Mouse (Mus musculus) kidney, postnatal 14 days (tissue): ENCODE results near the gene Ttll9.

Source experiments
- DNase-seq: peaks from one replicate; pipeline ENCODE4 v3.0.0; 2022; ENCODE audit warnings: mixed read lengths

The Ttll9 gene

DNA sequence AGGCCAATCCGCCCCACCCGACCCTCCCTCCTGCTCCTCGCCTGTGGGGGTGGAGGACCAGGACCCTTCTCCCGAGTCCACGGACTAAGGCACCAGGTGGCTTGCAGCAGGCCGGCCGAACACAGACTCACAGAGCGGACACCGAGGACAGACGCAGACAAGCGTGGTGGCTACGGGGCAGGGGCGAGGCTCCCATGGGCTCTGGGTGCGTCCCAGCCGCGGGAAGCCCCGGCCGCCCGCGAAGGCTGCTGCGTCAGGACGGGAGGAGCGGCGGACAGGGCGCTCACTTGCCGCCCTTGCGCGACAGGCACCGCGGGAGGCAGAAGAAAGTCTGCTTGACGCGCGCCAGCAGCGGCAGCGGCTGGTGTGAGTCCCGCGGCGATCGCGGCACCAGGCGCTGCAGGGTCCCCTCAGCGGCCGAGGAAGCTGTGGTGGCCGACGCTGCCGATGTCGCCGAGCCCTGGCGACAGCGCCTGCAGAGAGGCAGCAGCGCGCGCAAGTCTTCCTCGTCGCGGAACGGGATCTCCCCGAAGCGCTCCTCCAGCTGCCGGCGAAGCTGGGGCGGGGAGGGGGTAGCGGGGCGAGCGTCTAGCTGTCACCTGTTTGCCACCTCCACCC lies 19.3 kb upstream of the Ttll9 start:
- no peak for DNase-seq

GRCm38 (mm10) chr2:152943568-152943967 lies 18.7 kb upstream of the Ttll9 start:
- DNase-seq = no peak

DNA sequence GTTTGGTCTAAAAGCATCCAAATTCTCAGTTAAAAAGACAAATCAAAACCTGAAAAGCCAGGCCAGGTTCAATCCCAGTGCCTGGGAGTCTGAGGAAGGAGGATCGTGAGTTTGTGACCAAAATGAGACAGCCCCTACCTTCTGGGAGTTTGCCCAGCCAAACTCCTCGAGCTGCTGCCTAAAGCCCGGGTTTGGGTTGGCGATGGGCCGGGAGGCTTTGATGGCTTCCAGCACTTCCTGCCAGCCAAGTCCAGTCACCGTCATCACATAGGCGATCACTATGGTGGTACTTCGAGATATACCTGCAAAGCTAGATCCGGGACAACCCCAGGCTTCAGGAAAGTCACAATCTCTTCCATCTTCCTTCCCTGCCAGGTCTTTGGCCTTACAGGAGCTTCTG lies 18.3 kb upstream of the Ttll9 start:
- DNase-seq = no peak

DNA sequence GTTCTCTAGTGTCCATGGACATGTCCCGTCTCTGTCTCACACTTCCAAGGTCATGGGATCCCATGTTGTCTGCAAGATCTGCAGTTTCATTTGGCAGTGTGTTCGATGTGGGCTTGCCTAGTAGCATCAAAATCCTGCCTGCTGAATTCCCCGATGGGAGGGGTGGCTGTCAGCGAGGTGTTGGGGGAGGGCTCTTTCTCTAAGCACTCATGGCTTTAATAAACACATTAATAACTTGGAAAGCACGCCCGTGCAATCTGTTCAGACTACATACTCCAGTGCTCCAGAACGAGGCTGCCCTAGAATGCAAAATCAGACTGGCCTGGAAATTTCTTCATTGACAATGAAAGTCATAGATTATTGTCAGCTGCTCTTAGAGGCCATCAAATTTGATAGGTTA lies 15.2 kb upstream of the Ttll9 start:
- DNase-seq = peak; percentile 41

DNA sequence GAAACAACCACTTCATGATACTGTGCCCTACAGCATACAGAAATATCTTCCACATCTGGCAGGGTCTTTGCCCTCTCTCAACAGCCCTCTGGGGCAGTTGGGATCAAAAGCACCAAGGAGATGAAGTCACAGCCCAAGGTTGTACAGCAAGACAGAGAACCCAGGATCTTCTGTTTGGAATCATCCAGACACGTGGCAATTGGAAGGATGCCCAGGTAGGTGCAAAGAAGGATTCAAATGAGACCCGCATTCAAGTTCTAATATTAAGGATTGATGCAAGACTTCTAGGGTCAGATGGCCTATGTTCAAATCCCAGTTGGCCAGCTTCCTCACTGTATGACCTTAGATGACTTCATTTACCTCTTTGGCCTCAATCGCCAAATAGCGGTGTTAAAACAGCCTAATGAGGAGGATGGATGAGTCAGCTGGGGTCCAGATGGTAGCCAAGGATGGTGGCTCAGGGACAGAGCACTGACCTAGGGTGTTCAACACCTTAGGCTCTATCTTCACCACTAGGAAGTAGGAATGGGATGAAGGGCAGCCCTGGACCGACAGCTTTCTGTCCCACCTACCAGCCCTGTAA lies 13.8 kb upstream of the Ttll9 start:
- DNase-seq = no peak

GRCm38 (mm10) chr2:152950358-152951064 lies 11.8 kb upstream of the Ttll9 start:
- DNase-seq = no peak

- DNase-seq = peak; percentile 39
Measured at GRCm38 (mm10) chr2:152951065-152951849, 11.0 kb upstream of the Ttll9 start, which contains the start of gene Dusp15. Gene Dusp15, minus strand, starts transcription at chr2:152951698.

DNA sequence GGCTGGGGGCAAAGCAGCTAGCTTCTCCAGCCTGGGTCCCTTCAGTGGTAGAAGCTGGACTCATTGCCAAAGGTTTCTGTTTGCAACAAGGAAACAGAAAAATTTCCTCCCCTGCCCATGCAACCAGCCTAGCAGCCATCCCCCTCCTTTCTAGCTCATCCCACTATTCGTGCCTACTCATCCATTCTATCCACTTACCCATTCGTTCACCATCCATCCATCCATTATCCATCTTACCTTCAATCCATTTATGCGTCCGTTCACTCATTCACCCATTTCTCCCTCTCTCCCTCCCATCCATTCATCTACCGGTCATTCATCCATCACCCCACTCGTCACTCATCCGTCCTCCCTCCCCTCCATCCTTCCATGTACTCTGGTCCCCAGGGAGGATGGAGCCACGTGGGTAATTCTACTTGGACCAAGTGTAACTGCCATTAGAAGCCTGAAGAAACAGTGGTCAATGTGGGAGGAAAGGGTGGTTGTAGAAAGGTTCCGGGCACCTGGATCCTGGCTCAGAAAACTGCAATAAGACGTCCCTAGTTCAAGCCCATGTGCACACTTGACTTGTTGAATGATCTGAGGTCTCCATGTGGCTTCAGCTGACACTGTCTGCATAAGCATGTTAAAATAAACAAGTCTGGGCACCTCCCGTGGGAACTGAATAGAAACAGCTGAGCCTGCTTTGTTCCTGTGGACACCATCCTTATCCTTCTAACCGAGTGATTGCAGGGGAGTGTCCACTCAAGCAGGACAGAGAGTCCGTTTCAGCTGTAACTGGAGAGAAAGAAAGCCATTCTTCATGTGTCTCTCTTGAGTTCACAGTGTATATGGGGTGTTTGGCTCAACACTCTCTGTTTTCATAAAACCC lies 10.2 kb upstream of the Ttll9 start:
- no peak for DNase-seq

DNA sequence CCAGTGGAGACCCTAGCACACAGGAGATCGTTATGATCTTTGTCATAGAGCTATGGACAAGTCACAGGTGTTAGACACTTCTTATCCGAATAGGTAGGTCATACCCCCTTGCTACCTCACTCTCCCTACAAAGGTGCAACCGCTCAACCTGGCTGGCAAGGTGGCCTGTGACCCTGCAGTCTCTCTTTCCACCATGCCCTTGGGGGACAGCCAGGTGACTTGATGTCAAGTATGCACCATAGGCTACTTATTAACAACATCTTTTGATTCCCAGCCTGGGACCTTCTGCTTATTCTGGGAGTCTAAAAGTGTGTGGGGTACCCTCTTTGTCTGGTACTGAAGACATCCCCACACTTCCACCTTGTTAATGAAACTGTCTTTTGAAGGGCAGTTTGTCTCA lies 4.2 kb upstream of the Ttll9 start:
- peak; percentile 47 for DNase-seq

DNA sequence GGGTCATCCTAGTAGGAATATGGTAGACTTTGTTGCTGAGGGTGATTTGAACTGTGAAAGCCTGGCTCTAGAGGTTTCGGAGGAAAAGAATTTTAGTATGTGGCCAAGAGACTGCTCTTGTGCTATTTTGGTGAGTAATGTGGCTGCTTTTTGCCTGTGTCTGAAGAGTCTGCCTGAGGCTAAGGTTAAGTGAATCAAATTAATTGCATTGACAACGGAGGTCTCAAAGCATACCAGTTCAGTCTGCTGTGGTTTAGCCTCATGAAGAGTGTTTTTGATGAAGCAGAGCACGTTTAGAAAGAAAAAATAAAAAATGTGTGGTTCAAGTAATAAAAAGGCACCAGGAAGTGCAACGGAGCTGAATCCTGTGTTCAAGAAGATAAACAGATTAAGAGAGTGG lies 3.3 kb downstream of the Ttll9 start:
- DNase-seq = no peak

GRCm38 (mm10) chr2:152976991-152977390 lies 14.7 kb downstream of the Ttll9 start:
- no peak for DNase-seq

- no peak for DNase-seq
Measured at GRCm38 (mm10) chr2:152985582-152985981, 23.3 kb downstream of the Ttll9 start.

- DNase-seq = no peak
Measured at GRCm38 (mm10) chr2:152991529-152991928, 29.2 kb downstream of the Ttll9 start.

DNA sequence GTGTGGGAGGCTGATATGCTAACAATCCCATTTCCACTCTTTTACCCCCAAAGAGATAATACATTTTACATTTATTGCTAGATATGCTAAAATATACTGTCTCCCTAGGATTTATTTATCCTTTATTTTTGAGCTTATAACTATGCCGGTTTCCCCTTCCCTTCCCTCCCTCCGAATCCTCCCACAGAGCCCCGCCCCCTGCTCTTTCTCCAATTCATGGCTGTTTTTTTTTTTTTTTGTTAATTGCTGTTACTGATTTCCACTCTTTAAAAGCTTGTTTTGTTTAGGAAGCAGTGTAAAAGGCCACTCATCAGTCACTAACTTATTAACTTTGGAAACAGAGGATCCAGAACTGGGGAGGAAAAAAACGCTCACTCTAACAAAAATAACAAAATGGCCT lies 34.8 kb downstream of the Ttll9 start:
- peak; percentile 8 for DNase-seq

GRCm38 (mm10) chr2:153002492-153003248 lies 40.4 kb downstream of the Ttll9 start:
- no peak for DNase-seq

DNA sequence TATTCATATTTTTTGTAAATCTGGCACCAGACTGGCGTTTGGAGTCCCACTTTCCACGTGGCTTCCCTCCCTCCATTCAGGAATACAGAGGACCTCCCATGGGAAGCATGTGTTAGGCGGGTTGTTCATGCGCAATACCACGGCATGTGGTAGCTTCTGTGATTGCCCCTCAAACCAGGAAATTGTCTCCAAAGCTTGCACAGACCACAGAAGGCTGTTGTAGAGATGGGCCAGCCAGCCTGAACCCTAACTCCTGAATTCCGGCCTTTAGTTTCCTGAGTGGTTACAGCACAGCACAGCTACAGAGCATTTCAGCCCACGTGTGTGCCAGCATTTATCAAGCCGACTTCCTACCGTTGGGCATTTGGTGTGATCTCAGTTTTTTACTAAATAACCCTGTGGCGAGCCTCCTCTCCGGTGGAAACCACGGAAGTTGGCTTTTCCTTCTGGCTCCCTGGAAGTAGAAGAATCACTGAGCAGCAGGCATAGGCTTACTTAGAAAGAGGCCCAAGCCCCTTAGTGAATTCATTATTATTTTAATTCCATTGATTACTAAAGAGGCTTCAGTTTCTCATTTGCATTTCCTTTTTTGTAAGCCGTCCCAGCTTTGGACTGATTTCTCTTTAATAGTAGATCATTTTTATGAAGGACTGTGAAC lies 41.5 kb downstream of the Ttll9 start:
- no peak for DNase-seq

- no peak for DNase-seq
Measured at GRCm38 (mm10) chr2:153005981-153006380, 43.7 kb downstream of the Ttll9 start.

- no peak for DNase-seq
Measured at GRCm38 (mm10) chr2:153009192-153009973, 47.1 kb downstream of the Ttll9 start.

DNA sequence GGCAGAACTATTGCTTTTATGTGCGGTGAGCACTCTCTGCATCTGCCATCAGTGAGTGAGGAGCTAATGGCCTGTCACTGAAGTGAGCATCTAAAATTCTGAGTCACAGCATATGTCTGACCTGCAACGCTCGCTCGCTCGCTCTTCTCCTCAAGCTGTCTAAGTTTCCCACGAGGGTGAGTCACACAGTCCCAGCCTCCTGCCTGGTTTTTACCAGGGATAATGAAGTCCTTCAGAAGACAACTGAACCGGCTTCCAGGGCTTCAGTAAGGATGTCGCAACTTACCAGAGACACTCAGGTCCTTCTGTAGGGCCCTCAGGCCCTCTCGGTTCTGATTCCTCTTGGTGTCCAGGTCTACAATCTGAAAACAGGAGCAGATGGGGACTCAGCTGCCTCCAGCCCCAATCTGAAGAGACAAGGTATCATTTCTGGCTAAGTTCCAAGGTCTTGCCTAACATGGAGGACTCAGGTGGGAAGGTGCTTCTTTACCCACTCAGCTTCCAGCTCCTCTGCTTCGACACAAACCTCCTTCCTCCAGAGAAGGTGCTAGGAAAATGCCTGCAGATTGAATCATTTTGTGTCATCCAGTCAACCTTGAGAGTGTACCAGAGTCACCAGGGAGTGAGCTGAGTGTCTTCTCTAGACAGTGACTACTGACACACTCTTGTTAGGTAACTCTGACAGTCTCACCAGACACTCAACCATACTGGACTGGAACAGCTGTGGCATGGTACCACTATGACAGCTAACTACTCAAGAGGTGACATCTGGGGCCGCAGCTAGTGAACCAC lies 51.6 kb downstream of the Ttll9 start:
- DNase-seq = no peak
